Mouse (Mus musculus) midbrain, postnatal 0 days (tissue): ENCODE data around the gene Polr2b. TPM values are rescaled to one million over a fixed set of nuclear protein-coding genes. Genes with fewer than 3 reads are reported as not detected.

Source experiments
- ATAC-seq: fragments of 200-750 bp; cut with Nextera tagmentation; 2 replicates; pipeline ENCODE4 v1.8.0; 2017; ENCODE audit warnings: moderate number of reproducible peaks, mild to moderate bottlenecking, moderate TSS enrichment, moderate library complexity; ENCODE audit not compliant: low FRiP score
- DNase-seq: peaks from one replicate; pipeline ENCODE4 v3.0.0-alpha.2; 2015; ENCODE audit warnings: low spot score
- H3K27ac ChIP-seq: fragments of 300-500 bp; sonication (generic); 2 replicates; pipeline ENCODE4 v1.5.1; 2014; ENCODE audit warnings: low read depth, mild to moderate bottlenecking, low read length, mixed read lengths
- H3K27me3 ChIP-seq: fragments of 300-500 bp; sonication (generic); 2 replicates; pipeline ENCODE4 v1.6.1; 2014; ENCODE audit warnings: low read length, control low read depth, mixed read lengths; ENCODE audit not compliant: insufficient read depth
- H3K36me3 ChIP-seq: fragments of 300-500 bp; sonication (generic); 2 replicates; pipeline ENCODE4 v1.6.1; 2014; ENCODE audit warnings: low read length, control low read depth, mixed read lengths; ENCODE audit not compliant: insufficient read depth
- H3K4me1 ChIP-seq: fragments of 300-500 bp; sonication (generic); 2 replicates; pipeline ENCODE4 v1.6.1; 2014; ENCODE audit warnings: mild to moderate bottlenecking, control low read depth, antibody characterized with exemption, low read length, mixed read lengths; ENCODE audit not compliant: insufficient read depth
- H3K4me2 ChIP-seq: fragments of 300-500 bp; sonication (generic); 2 replicates; pipeline ENCODE4 v1.6.1; 2014; ENCODE audit warnings: low read depth, mild to moderate bottlenecking, low read length, mixed read lengths; ENCODE audit not compliant: poor library complexity, severe bottlenecking
- H3K4me3 ChIP-seq: fragments of 300-500 bp; sonication (generic); 2 replicates; pipeline ENCODE4 v1.5.1; 2014; ENCODE audit warnings: low read depth, mild to moderate bottlenecking, low read length, moderate library complexity
- H3K9ac ChIP-seq: fragments of 300-500 bp; sonication (generic); replicated peaks from 2 replicates; pipeline ENCODE4 v1.6.1; 2014; ENCODE audit warnings: mild to moderate bottlenecking, low read length, moderate library complexity, mixed read lengths; ENCODE audit not compliant: poor library complexity, severe bottlenecking
- H3K9me3 ChIP-seq: fragments of 300-500 bp; sonication (generic); 2 replicates; pipeline ENCODE4 v1.6.1; 2016; ENCODE audit warnings: low read length, control low read depth
- CTCF ChIP-seq: IDR thresholded peaks from 2 replicates; pipeline ENCODE4 v1.5.1; 2016; ENCODE audit warnings: antibody characterized with exemption, mild to moderate bottlenecking
- WGBS: fragments of 180-500 bp; shearing (Covaris S2); extraction: QIAGEN DNeasy Blood & Tissue Kit; methylation state at CpG from one replicate; pipeline ENCODE4 v1.1.7; 2014; 5-methylcytosine and 5-hydroxymethylcytosine counted together
- polyA plus RNA-seq: library from polyadenylated mRNA; unstranded; fragments of >200 nt; fragmentation: Nextera tagmentation; extraction: Ambion mirVana; gene quantifications from 2 replicates; pipeline ENCODE4 v1.2.1, GENCODE M21; 2015
- total RNA-seq: library from RNA; depleted of rRNA; stranded (reverse); fragments of >200 nt; gene quantifications from 2 replicates; pipeline ENCODE4 v1.2.3, GENCODE M21; 2014

Polr2b gene
- total and polyA plus RNA-seq, 2 experiments from 2014 or later: 52.0 to 70.2 TPM

DNA sequence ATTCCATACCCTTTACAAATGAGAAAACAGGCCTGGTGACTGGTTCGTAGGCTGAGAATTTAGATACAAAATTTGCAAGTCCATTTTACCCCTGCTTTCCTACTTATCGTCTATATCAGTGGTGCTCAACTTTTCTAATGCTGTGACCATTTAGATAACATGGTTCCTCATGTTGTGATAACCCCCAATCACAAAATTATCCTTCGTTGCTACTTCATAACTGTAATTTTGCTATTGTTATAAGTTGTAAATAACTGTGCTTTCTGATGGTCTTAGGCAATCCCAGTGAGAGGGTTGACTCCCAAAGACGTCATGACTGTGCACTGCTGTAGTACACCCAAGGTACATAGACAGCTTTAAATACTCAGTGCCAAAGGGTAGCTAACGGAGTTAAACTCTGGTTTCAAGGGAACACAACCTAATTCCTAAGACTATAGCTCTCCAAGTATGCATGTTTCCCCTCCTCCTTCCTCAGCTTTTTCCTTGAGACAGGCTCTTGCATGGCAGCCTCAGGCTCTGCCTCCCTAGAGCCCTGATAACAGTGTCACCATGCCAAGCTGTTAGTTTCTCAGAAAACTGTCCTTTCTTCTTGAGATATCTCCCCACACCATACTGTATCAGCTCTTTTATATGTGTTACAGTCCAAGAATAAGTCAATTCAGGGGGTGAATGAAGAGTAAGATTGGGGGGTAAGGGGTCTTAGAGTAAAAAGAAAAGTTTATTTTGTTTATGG lies 2.0 kb upstream of the Polr2b start:
- Histone ChIP-seq H3K9ac (peak overlapping the region; percentile 94; the same call in 1 of the 2 replicates), H3K27ac (no peak overlapping the region), H3K36me3 (peaks cover 3% of the 10 kb centered on the region; the same call in 1 of the 2 replicates), H3K27me3 (no peaks in the 10 kb centered on the region), H3K4me1 (peaks cover 16% of the 10 kb centered on the region), H3K4me2 (peak overlapping the region; percentile 90), H3K9me3 (no peaks in the 10 kb centered on the region), H3K4me3 (peak overlapping the region; percentile 86)
- no peak for ATAC-seq
- TF ChIP-seq CTCF: no peak
- WGBS: 82% methylated on average over 5 of the region's 5 CpGs
- no peak for DNase-seq

DNA sequence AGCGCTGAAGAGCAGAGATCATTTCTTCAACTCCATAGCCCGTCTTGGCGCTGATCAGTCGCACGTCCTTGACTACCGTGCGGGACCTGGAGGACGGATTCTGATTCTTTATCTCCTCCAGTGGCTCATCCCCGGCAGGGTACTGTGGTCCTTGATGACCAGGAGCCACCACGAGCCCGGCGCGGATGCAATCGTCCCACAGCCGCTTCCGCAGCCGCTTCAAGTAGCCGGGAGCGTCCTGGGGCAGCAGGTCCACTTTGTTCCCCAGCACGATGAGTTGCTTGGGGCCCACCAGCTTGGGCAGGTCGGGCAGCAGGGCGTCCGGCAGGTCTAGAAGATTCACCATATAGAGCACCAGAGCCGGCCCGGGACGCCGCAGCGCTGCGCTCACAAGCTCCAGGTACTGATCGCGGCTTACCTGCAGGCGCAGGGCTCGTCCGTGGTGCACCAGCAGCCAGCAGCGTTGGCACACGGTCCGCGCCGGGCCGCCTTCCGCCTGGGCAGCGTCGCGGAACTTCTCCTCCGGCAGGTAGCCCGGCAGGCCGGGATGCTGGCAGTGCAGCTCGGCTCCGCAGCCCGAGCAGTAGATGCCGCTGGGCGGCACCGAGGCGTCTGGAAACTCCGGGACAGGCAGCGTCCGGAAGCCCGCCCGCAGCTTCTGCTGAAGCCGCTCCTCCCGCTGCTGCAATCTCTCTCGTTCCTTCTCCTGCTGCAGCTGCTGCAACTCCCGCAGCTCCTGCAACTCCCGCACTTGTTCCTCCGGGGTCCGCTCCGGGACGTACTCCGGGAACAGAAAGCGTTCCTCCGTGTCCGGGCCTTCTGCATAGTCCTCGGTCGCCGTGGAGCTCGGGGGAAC lies 668 bp upstream of the Polr2b start:
- Histone ChIP-seq H3K4me2 (peak overlapping the region; percentile 90), H3K9me3 (no peaks in the 10 kb centered on the region), H3K27ac (peak overlapping the region; percentile 86), H3K36me3 (no peaks in the 10 kb centered on the region; the same call in 1 of the 2 replicates), H3K4me1 (peaks cover 16% of the 10 kb centered on the region), H3K9ac (peak overlapping the region; percentile 94), H3K27me3 (no peaks in the 10 kb centered on the region), H3K4me3 (peak overlapping the region; percentile 86)
- TF ChIP-seq CTCF: no peak
- ATAC-seq (peak; percentile 31), DNase-seq (peak; percentile 12)
- whole genome bisulfite sequencing: under 1% methylated on average over 72 of the region's 76 CpGs

DNA sequence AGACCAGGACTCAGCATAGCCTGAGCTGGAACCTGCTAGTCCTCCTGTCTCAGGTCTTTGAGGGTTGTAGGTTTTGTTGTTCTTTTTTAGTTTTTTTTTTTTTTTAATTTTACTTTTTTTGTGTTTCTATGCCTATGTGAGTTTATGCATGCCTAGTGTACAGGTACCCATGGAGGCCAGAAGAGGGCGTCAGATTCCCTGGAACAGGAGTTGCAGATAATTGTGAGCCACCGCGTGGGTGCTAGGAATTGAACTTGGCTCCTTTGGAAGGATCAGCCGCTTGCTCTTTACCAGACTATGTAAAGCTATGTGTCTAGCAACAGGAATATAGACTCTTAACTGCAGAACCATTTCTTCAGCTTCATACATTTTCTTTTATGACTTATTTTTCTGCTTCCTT lies 4.3 kb downstream of the Polr2b start:
- Histone ChIP-seq H3K27ac (no peak overlapping the region), H3K27me3 (no peaks in the 10 kb centered on the region), H3K4me3 (no peak overlapping the region), H3K9me3 (no peaks in the 10 kb centered on the region), H3K4me1 (peaks cover 4% of the 10 kb centered on the region; the same call in 1 of the 2 replicates), H3K4me2 (no peak overlapping the region), H3K36me3 (0 out of 2 replicates have a peak, but pooled peaks cover 2% of the 10 kb centered on the region), H3K9ac (no peak overlapping the region)
- DNase-seq (no peak), ATAC-seq (no peak)
- WGBS: 97% methylated on average over 4 of the region's 4 CpGs
- TF ChIP-seq CTCF: no peak

DNA sequence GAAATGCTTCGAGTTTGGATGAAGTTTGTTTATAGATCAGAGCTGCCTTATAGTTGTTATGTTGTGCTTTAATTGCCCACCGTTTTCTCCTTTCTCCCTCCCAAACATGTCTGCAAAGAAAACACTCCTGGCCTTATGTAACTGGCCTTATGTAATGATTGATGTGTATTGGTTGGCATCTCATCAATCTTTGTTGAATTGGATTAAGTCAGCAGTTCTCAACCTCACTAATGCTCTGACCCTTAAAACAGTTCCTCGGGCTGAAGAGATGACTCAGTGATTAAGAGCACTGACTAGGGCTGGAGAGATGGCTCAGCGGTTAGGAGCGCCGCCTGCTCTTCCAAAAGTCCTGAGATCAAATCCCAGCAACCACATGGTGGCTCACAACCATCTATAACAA lies 5.0 kb downstream of the Polr2b start:
- DNase-seq: no peak
- Histone ChIP-seq H3K4me2 (no peak overlapping the region), H3K36me3 (peaks cover 2% of the 10 kb centered on the region; the same call in 1 of the 2 replicates), H3K9me3 (no peaks in the 10 kb centered on the region), H3K27ac (no peak overlapping the region), H3K9ac (no peak overlapping the region), H3K27me3 (no peaks in the 10 kb centered on the region), H3K4me3 (no peak overlapping the region), H3K4me1 (peaks cover 4% of the 10 kb centered on the region; the same call in 1 of the 2 replicates)
- no peak for TF ChIP-seq CTCF
- no peak for ATAC-seq
- 94% methylated on average over 6 of the region's 6 CpGs for WGBS

DNA sequence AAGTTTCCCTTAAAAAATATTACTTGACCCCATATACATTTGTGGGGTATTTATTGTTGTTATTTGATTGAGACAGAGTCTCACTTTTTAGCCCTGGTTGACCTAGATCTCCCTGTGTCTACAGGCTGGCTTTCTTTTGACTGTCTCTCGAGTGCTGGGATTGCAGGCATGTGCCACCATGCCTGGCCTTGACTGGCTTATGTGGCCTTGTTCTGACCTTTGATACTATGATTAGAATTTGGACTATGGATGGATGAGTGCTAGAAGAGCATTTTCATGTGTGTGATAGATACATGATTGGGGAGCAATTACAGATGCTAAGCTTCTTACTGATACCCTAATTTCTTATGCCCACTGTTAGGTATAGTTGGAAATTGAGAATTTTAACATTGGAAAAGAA lies 15.0 kb downstream of the Polr2b start:
- H3K27me3 ChIP-seq: no peaks in the 10 kb centered on the region
- peaks cover 61% of the 10 kb centered on the region for H3K36me3 ChIP-seq
- TF ChIP-seq CTCF: no peak
- WGBS: 90% methylated on average over 1 of the region's 1 CpGs
- DNase-seq (no peak), ATAC-seq (no peak)
- H3K4me2 ChIP-seq: no peak overlapping the region
- no peak overlapping the region for H3K4me3 ChIP-seq
- no peaks in the 10 kb centered on the region for H3K4me1 ChIP-seq
- H3K27ac ChIP-seq: no peak overlapping the region
- no peaks in the 10 kb centered on the region for H3K9me3 ChIP-seq
- no peak overlapping the region for H3K9ac ChIP-seq

DNA sequence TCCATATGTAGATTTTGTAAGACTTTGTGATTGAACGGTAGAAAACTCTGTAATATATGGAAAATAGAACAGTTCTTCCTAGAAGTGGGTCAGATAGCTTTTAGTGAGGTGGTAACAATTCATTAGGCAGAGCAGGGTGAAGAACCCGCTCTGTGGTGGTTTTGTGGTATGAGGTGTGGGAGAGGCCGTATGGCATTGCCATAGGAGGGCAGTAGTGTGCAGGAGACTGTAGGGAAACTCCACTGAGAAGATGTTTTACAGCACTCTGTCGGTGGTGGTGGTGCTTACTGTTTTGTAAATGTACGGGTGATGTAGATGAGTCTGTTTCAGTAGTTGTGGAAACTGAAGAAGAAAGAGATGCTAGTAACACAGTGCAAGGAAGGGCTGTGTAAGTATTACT lies 20.2 kb downstream of the Polr2b start:
- Histone ChIP-seq H3K4me2 (no peak overlapping the region), H3K27me3 (no peaks in the 10 kb centered on the region), H3K36me3 (peaks cover 53% of the 10 kb centered on the region), H3K9me3 (no peaks in the 10 kb centered on the region), H3K4me1 (no peaks in the 10 kb centered on the region), H3K4me3 (no peak overlapping the region), H3K27ac (no peak overlapping the region), H3K9ac (no peak overlapping the region)
- peak; percentile 35; the same call in 1 of the 2 replicates for TF ChIP-seq CTCF
- DNase-seq (no peak), ATAC-seq (no peak)
- 74% methylated on average over 5 of the region's 5 CpGs for WGBS
